Mouse (Mus musculus): Measurements from ENCODE around the gene Dnah7b. TPM values are rescaled to one million over a fixed set of nuclear protein-coding genes. Genes with fewer than 3 reads are reported as not detected.
"Not testable (repeated sequence)": the region's sequence is repeated elsewhere in the genome, so short reads cannot be mapped to it uniquely, and the experiment has no call there.

Gene Dnah7b
- total and polyA plus RNA-seq, 3 experiments, result 0.42 to 0.73 (median 0.55) TPM

- H3K4me3 ChIP-seq, result no peak overlapping the region
- intact Hi-C loops (cut with DNase I), result no loop called here
These were observed 205.8 kb downstream of the Dnah7b start for GRCm38 (mm10) chr1:46271927-46272326.

DNA sequence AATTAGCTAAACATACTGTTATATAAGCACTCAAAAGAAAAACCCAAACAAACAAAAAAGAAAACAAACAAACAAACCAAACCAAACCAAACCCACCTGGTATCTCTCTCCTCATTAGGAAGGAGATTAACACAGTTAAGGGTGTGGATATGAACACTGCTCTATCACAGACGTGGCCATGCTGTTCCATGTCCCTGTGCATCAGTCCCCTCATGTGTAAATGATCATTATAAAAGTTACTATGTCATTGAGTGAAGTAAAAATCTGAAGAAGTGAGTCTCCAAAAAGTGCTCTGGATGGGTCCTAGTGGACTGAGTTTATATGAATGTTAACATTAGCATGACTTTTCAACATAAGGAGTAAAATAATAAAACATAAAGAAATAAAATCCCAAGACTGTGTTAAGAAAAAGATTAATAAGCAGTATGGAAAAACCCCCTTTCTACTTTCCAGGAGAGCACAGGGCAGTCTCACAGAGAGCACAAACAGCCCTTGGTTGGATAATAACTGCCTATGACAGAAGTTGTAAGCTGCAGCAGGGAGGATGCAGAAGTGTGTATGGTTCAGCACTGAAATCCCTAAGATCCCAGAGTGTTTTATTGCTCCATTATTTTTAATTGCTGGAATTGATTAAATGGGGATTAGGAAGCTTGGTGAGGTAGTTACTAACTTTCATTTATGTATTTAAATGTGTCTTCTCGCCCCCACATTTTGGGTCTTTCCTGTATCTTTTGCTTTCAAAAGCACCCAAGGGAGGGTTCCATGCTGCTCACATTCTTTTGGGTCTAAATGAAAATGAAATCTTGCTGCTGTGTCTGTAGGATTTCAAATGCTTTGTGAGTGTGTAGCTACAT, 212.2 kb downstream of the Dnah7b start:
- H3K36me3 ChIP-seq (ENCODE audit: control insufficient read depth, insufficient read depth, low read length); H3K79me2 ChIP-seq (replicated peaks; ENCODE audit: control insufficient read depth, insufficient read depth, low read length); H3K4me3 ChIP-seq; H3K9ac ChIP-seq (ENCODE audit: low read depth, low read length); H3K27me3 ChIP-seq (ENCODE audit: control insufficient read depth, insufficient read depth, low read length); H3K27ac ChIP-seq; DNase-seq; intact Hi-C loops (cut with DNase I); H3K4me1 ChIP-seq (ENCODE audit: control insufficient read depth, insufficient read depth, low read length): not testable (repeated sequence)
- WGBS, result 54% methylated on average over 2 of the region's 2 CpGs

More at GRCm38 (mm10) chr1:46271927-46272326, 205.8 kb downstream of the Dnah7b start:
- no peak overlapping the region for H3K27ac ChIP-seq
- whole genome bisulfite sequencing, result 70% methylated on average over 12 of the region's 12 CpGs
- no peaks in the 10 kb centered on the region for H3K4me1 ChIP-seq (ENCODE audit: control insufficient read depth, insufficient read depth, low read length)
- H3K79me2 ChIP-seq (replicated peaks; ENCODE audit: control insufficient read depth, insufficient read depth, low read length), result no peaks in the 10 kb centered on the region
- no peak for DNase-seq
- H3K27me3 ChIP-seq (ENCODE audit: control insufficient read depth, insufficient read depth, low read length), result no peaks in the 10 kb centered on the region
- TF ChIP-seq CTCF (IDR thresholded peaks at IDR 0.05), result no peak
- TF ChIP-seq POLR2A (IDR thresholded peaks at IDR 0.05; ENCODE audit: insufficient read depth, low read depth, low read length), result no peak
- no peak for TF ChIP-seq EP300 (IDR thresholded peaks at IDR 0.05; ENCODE audit: insufficient read depth, low read depth, low read length)
- no peak overlapping the region for H3K9ac ChIP-seq (ENCODE audit: low read depth, low read length)
- no peaks in the 10 kb centered on the region for H3K36me3 ChIP-seq (ENCODE audit: control insufficient read depth, insufficient read depth, low read length)

- intact Hi-C loops (cut with DNase I), result not testable (repeated sequence)
- WGBS, result 75% methylated on average over 1 of the region's 1 CpGs
These were observed 212.9 kb downstream of the Dnah7b start for GRCm38 (mm10) chr1:46278911-46279565.

DNA sequence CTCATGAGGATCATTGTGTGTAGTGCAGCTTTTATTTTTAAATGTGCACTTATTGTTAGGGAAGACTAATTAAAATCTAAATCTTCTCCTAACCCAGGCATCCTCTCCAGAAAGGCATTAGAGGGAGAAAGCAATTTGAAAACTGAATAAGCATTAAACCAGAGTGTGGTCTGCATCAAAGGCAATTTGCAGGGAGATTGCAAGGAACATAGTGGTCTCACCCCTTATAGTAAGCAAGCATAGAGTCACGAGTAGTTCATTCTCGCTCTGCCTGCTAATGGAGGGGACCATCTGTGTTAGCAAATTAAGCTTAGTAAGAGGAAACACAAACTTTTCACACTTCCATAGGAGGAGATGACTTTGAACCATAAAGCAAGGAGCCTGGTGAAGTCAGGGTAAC, 228.3 kb downstream of the Dnah7b start:
- 86% methylated on average over 2 of the region's 2 CpGs for WGBS
- DNase-seq; H3K79me2 ChIP-seq (replicated peaks; ENCODE audit: control insufficient read depth, insufficient read depth, low read length): not testable (repeated sequence)

More at GRCm38 (mm10) chr1:46278911-46279565, 212.9 kb downstream of the Dnah7b start:
- H3K36me3 ChIP-seq (ENCODE audit: control insufficient read depth, insufficient read depth, low read length); H3K9ac ChIP-seq (ENCODE audit: low read depth, low read length); H3K4me1 ChIP-seq (ENCODE audit: control insufficient read depth, insufficient read depth, low read length); H3K27me3 ChIP-seq (ENCODE audit: control insufficient read depth, insufficient read depth, low read length); H3K4me3 ChIP-seq; H3K27ac ChIP-seq; H3K79me2 ChIP-seq (replicated peaks; ENCODE audit: control insufficient read depth, insufficient read depth, low read length); DNase-seq: not testable (repeated sequence)

GRCm38 (mm10) chr1:46325942-46326341, 259.8 kb downstream of the Dnah7b start:
- H3K9ac ChIP-seq (ENCODE audit: low read depth, low read length); H3K27me3 ChIP-seq (ENCODE audit: control insufficient read depth, insufficient read depth, low read length); H3K27ac ChIP-seq; DNase-seq; H3K79me2 ChIP-seq (replicated peaks; ENCODE audit: control insufficient read depth, insufficient read depth, low read length); H3K4me1 ChIP-seq (ENCODE audit: control insufficient read depth, insufficient read depth, low read length); H3K4me3 ChIP-seq; H3K36me3 ChIP-seq (ENCODE audit: control insufficient read depth, insufficient read depth, low read length); intact Hi-C loops (cut with DNase I): not testable (repeated sequence)

More for the DNA sequence above, 228.3 kb downstream of the Dnah7b start:
- H3K9ac ChIP-seq (ENCODE audit: low read depth, low read length); H3K27me3 ChIP-seq (ENCODE audit: control insufficient read depth, insufficient read depth, low read length); H3K27ac ChIP-seq; H3K36me3 ChIP-seq (ENCODE audit: control insufficient read depth, insufficient read depth, low read length); H3K4me1 ChIP-seq (ENCODE audit: control insufficient read depth, insufficient read depth, low read length); H3K4me3 ChIP-seq; intact Hi-C loops (cut with DNase I): not testable (repeated sequence)

GRCm38 (mm10) chr1:46345301-46345700, 279.2 kb downstream of the Dnah7b start:
- H3K27ac ChIP-seq; DNase-seq; H3K4me3 ChIP-seq; intact Hi-C loops (cut with DNase I); H3K9ac ChIP-seq (ENCODE audit: low read depth, low read length); H3K4me1 ChIP-seq (ENCODE audit: control insufficient read depth, insufficient read depth, low read length); H3K27me3 ChIP-seq (ENCODE audit: control insufficient read depth, insufficient read depth, low read length); H3K79me2 ChIP-seq (replicated peaks; ENCODE audit: control insufficient read depth, insufficient read depth, low read length); H3K36me3 ChIP-seq (ENCODE audit: control insufficient read depth, insufficient read depth, low read length): not testable (repeated sequence)
- 77% methylated on average over 3 of the region's 3 CpGs for WGBS

GRCm38 (mm10) chr1:46380641-46381040, 314.5 kb downstream of the Dnah7b start:
- H3K27me3 ChIP-seq (ENCODE audit: control insufficient read depth, insufficient read depth, low read length); H3K4me3 ChIP-seq; DNase-seq; H3K36me3 ChIP-seq (ENCODE audit: control insufficient read depth, insufficient read depth, low read length); H3K27ac ChIP-seq; intact Hi-C loops (cut with DNase I); H3K4me1 ChIP-seq (ENCODE audit: control insufficient read depth, insufficient read depth, low read length); H3K79me2 ChIP-seq (replicated peaks; ENCODE audit: control insufficient read depth, insufficient read depth, low read length); H3K9ac ChIP-seq (ENCODE audit: low read depth, low read length): not testable (repeated sequence)
- WGBS, result 84% methylated on average over 3 of the region's 3 CpGs

DNA sequence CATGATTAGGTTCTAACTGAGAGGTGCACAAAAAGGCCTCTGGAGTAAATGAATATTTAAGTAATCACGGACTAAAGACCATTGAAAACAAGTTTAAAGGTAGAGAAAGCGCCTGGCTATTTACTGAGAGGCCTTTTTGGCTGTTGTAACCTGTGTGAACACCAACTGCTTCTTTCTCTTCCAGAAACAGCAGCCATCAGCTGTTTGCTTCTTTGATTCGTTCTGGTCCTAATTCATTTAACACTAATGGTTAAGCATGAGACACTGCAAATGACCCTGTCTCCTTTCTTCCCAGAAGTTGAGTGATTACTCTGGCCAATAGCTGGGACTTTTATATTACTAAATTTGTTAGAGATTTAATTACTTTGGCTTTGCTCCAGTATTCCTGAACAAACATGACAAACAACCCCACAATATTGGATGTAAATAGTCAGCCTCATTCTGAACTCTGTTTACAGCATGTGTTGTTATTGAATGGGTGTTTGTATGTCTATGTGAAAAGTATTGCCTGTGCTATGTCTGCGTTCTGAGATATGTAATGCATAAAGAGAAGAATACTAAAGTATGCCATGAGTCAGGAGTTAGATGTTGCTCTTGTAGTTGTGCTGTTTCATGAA, 328.7 kb downstream of the Dnah7b start:
- H3K9ac ChIP-seq (ENCODE audit: low read depth, low read length); H3K36me3 ChIP-seq (ENCODE audit: control insufficient read depth, insufficient read depth, low read length); DNase-seq; H3K27ac ChIP-seq; H3K4me1 ChIP-seq (ENCODE audit: control insufficient read depth, insufficient read depth, low read length); intact Hi-C loops (cut with DNase I); H3K4me3 ChIP-seq; H3K79me2 ChIP-seq (replicated peaks; ENCODE audit: control insufficient read depth, insufficient read depth, low read length); H3K27me3 ChIP-seq (ENCODE audit: control insufficient read depth, insufficient read depth, low read length): not testable (repeated sequence)
- WGBS, result 66% methylated on average over 4 of the region's 4 CpGs

Measured in heart, adult 2 months (tissue).